Mouse (Mus musculus) embryonic fibroblast, embryonic 13.5 days (primary cell): ENCODE results near the gene Rapgefl1.

Source experiments
- CTCF ChIP-seq: IDR thresholded peaks from 2 replicates; pipeline ENCODE4 v1.5.1; 2011; ENCODE audit warnings: mild to moderate bottlenecking, control low read depth, low read length, moderate library complexity, borderline replicate concordance; ENCODE audit not compliant: insufficient read depth
- POLR2A ChIP-seq: IDR thresholded peaks from 2 replicates; pipeline ENCODE4 v1.6.1; 2011; ENCODE audit warnings: low read depth, mild to moderate bottlenecking, control low read depth, low read length, moderate library complexity

GRCm38 (mm10) chr11:98836128-98836527 is 457 bp upstream of the Rapgefl1 start:
- no peak for TF ChIP-seq CTCF
- no peak for TF ChIP-seq POLR2A
